Mouse (Mus musculus): ENCODE data around the gene Kcns1. TPM values are rescaled to one million over a fixed set of nuclear protein-coding genes. Genes with fewer than 3 reads are reported as not detected.
"Not testable (repeated sequence)": the region's sequence is repeated elsewhere in the genome, so short reads cannot be mapped to it uniquely, and the experiment has no call there.

Kcns1 gene
- total RNA-seq (2014; rRNA removed; ENCODE audit: low replicate concordance) (0.23 TPM in 1 of 2 replicates, not detected in the other), polyA plus RNA-seq (2015; fragmentation: Nextera tagmentation; extraction: Ambion mirVana) (0.04 and 0.05 TPM in 2 replicates)

DNA sequence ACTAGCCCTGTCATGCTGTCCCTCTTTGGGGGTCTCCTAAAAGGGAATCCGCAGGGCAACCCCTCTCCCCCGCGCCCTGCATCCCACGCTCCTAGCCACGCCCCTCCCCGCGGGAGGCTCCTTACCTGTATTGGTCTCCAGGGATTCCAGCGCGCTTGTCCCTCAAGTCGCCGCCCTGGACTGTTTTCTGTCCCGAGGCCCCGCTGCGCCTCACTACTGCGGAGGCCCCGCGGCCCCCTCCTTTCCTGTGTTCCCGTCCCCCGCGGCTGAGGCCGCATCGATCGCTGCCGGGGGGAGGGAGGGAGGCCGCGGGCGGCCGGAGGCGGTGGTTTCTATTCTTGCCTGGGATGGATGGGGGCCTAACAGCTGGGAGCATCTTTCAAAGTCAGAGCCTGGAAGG, at the start of gene Kcns1:
Gene Kcns1 (minus strand): TSS at position 212 of the 400 bp plus-strand sequence.
- ATAC-seq (ENCODE audit: insufficient read depth, low read depth) (no peak), DNase-seq (ENCODE audit: low spot score) (no peak)
- under 1% methylated on average over 29 of the region's 29 CpGs for WGBS
- peaks cover 61% of the 10 kb centered on the region for H3K27me3 ChIP-seq (ENCODE audit: control insufficient read depth, insufficient read depth, low read length)
- no peak within 1 kb of the TSS for H3K27ac ChIP-seq (ENCODE audit: low read depth)
- no peaks in the 10 kb centered on the region for H3K9me3 ChIP-seq (replicated peaks; ENCODE audit: control insufficient read depth, low read length)
- H3K9ac ChIP-seq (replicated peaks; ENCODE audit: low read depth, low read length) = no peak within 1 kb of the TSS
- peak within 1 kb of the TSS; percentile 20 for H3K4me3 ChIP-seq (ENCODE audit: low read depth, low read length)
- TF ChIP-seq EP300 (IDR thresholded peaks at IDR 0.05; ENCODE audit: low read depth) (no peak), CTCF (IDR thresholded peaks at IDR 0.05; ENCODE audit: low read depth) (no peak)
- no peaks in the 10 kb centered on the region for H3K36me3 ChIP-seq (replicated peaks; ENCODE audit: control insufficient read depth, insufficient read depth, low read length)
- peak within 1 kb of the TSS; percentile 47 for H3K4me2 ChIP-seq (ENCODE audit: low read depth, low read length)
- peaks cover 7% of the 10 kb centered on the region for H3K4me1 ChIP-seq (ENCODE audit: control insufficient read depth, insufficient read depth)

- WGBS = 76% methylated on average over 9 of the region's 9 CpGs
- no peak for ATAC-seq (ENCODE audit: insufficient read depth, low read depth)
- TF ChIP-seq CTCF (IDR thresholded peaks at IDR 0.05; ENCODE audit: low read depth) (no peak), EP300 (IDR thresholded peaks at IDR 0.05; ENCODE audit: low read depth) (no peak)
Observed at GRCm38 (mm10) chr2:164219295-164219694, 48.4 kb upstream of the Kcns1 start.

DNA sequence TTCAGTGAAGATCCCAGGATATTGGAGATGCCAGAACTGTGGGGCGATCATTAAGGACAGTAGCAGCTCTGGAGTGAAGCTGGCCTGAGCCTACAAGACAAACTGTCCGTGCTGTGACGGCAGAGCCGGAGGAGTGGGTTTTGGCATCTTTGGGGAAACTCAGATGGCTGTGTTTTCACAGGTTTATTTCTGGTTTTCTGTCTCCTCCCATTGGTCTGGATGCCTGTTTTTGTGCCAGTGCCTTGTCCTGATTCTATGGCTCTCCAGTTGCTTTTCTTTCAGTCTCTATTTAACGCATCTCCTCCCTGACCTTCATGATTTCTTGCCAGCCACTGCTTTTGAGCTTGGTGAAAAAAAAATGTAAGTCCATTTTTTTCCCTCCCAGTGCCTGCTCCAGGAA, 41.8 kb upstream of the Kcns1 start:
- no peak for DNase-seq (ENCODE audit: low spot score)
- 73% methylated on average over 5 of the region's 5 CpGs for WGBS
- no peak for TF ChIP-seq EP300 (IDR thresholded peaks at IDR 0.05; ENCODE audit: low read depth)
- TF ChIP-seq CTCF (IDR thresholded peaks at IDR 0.05; ENCODE audit: low read depth) = no peak

More at GRCm38 (mm10) chr2:164219295-164219694, 48.4 kb upstream of the Kcns1 start:
- H3K4me3 ChIP-seq (ENCODE audit: low read depth, low read length) = no peak overlapping the region
- no peaks in the 10 kb centered on the region for H3K9me3 ChIP-seq (replicated peaks; ENCODE audit: control insufficient read depth, low read length)
- H3K4me1 ChIP-seq (ENCODE audit: control insufficient read depth, insufficient read depth) = no peaks in the 10 kb centered on the region
- no peak overlapping the region for H3K27ac ChIP-seq (ENCODE audit: low read depth)
- no peak overlapping the region for H3K9ac ChIP-seq (replicated peaks; ENCODE audit: low read depth, low read length)
- DNase-seq (ENCODE audit: low spot score) = no peak
- no peak overlapping the region for H3K4me2 ChIP-seq (ENCODE audit: low read depth, low read length)
- H3K27me3 ChIP-seq (ENCODE audit: control insufficient read depth, insufficient read depth, low read length) = no peaks in the 10 kb centered on the region
- H3K36me3 ChIP-seq (replicated peaks; ENCODE audit: control insufficient read depth, insufficient read depth, low read length) = no peaks in the 10 kb centered on the region

GRCm38 (mm10) chr2:164210892-164211291, 40.0 kb upstream of the Kcns1 start:
- ATAC-seq (ENCODE audit: insufficient read depth, low read depth) (no peak), DNase-seq (ENCODE audit: low spot score) (no peak)
- 81% methylated on average over 4 of the region's 4 CpGs for WGBS
- Histone ChIP-seq H3K4me3 (ENCODE audit: low read depth, low read length) (no peak overlapping the region), H3K27ac (ENCODE audit: low read depth) (no peak overlapping the region), H3K36me3 (replicated peaks; ENCODE audit: control insufficient read depth, insufficient read depth, low read length) (no peaks in the 10 kb centered on the region), H3K4me2 (ENCODE audit: low read depth, low read length) (no peak overlapping the region), H3K27me3 (ENCODE audit: control insufficient read depth, insufficient read depth, low read length) (no peaks in the 10 kb centered on the region), H3K9me3 (replicated peaks; ENCODE audit: control insufficient read depth, low read length) (no peaks in the 10 kb centered on the region), H3K4me1 (ENCODE audit: control insufficient read depth, insufficient read depth) (no peaks in the 10 kb centered on the region), H3K9ac (replicated peaks; ENCODE audit: low read depth, low read length) (no peak overlapping the region)
- no peak for TF ChIP-seq CTCF (IDR thresholded peaks at IDR 0.05; ENCODE audit: low read depth)
- no peak for TF ChIP-seq EP300 (IDR thresholded peaks at IDR 0.05; ENCODE audit: low read depth)

More for the DNA sequence above, 41.8 kb upstream of the Kcns1 start:
- Histone ChIP-seq H3K9ac (replicated peaks; ENCODE audit: low read depth, low read length) (no peak overlapping the region), H3K4me2 (ENCODE audit: low read depth, low read length) (no peak overlapping the region), H3K4me1 (ENCODE audit: control insufficient read depth, insufficient read depth) (no peaks in the 10 kb centered on the region), H3K27ac (ENCODE audit: low read depth) (no peak overlapping the region), H3K36me3 (replicated peaks; ENCODE audit: control insufficient read depth, insufficient read depth, low read length) (no peaks in the 10 kb centered on the region), H3K4me3 (ENCODE audit: low read depth, low read length) (no peak overlapping the region), H3K27me3 (ENCODE audit: control insufficient read depth, insufficient read depth, low read length) (no peaks in the 10 kb centered on the region), H3K9me3 (replicated peaks; ENCODE audit: control insufficient read depth, low read length) (no peaks in the 10 kb centered on the region)
- no peak for ATAC-seq (ENCODE audit: insufficient read depth, low read depth)

- H3K36me3 ChIP-seq (replicated peaks; ENCODE audit: control insufficient read depth, insufficient read depth, low read length) = no peaks in the 10 kb centered on the region
- H3K9me3 ChIP-seq (replicated peaks; ENCODE audit: control insufficient read depth, low read length) = no peaks in the 10 kb centered on the region
- no peaks in the 10 kb centered on the region for H3K27me3 ChIP-seq (ENCODE audit: control insufficient read depth, insufficient read depth, low read length)
- no peaks in the 10 kb centered on the region for H3K4me1 ChIP-seq (ENCODE audit: control insufficient read depth, insufficient read depth)
- H3K4me3 ChIP-seq (ENCODE audit: low read depth, low read length) = no peak overlapping the region
- no peak overlapping the region for H3K27ac ChIP-seq (ENCODE audit: low read depth)
- ATAC-seq (ENCODE audit: insufficient read depth, low read depth) = no peak
- no peak overlapping the region for H3K4me2 ChIP-seq (ENCODE audit: low read depth, low read length)
- WGBS = 57% methylated on average over 4 of the region's 4 CpGs
- no peak overlapping the region for H3K9ac ChIP-seq (replicated peaks; ENCODE audit: low read depth, low read length)
- TF ChIP-seq EP300 (IDR thresholded peaks at IDR 0.05; ENCODE audit: low read depth) = no peak
- no peak for TF ChIP-seq CTCF (IDR thresholded peaks at IDR 0.05; ENCODE audit: low read depth)
- no peak for DNase-seq (ENCODE audit: low spot score)
Observed at GRCm38 (mm10) chr2:164206676-164207075, 35.8 kb upstream of the Kcns1 start.

DNA sequence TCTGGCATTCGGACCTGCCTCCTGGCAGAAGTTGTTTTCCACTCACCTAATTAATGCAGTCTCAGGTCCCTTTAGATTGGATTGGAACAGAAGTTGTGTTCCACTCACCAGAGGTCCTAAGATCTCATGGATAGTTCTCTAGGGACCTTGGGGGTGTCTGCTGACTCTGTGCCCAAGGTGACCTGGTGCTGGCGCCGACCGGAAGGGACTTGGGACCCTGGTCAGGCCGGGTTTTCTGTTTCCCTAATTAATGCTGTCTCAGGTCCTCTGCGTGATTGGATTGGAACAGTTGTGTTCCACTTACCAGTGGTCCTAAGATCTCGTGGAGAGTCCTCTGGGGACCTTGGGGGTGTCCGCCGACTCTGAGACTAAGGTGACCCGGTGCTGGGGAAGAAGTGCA, 35.1 kb upstream of the Kcns1 start:
- WGBS = 82% methylated on average over 10 of the region's 10 CpGs
- DNase-seq (ENCODE audit: low spot score); H3K9me3 ChIP-seq (replicated peaks; ENCODE audit: control insufficient read depth, low read length); H3K4me2 ChIP-seq (ENCODE audit: low read depth, low read length); H3K4me3 ChIP-seq (ENCODE audit: low read depth, low read length); H3K36me3 ChIP-seq (replicated peaks; ENCODE audit: control insufficient read depth, insufficient read depth, low read length); H3K9ac ChIP-seq (replicated peaks; ENCODE audit: low read depth, low read length); ATAC-seq (ENCODE audit: insufficient read depth, low read depth); H3K27ac ChIP-seq (ENCODE audit: low read depth); H3K4me1 ChIP-seq (ENCODE audit: control insufficient read depth, insufficient read depth); H3K27me3 ChIP-seq (ENCODE audit: control insufficient read depth, insufficient read depth, low read length): not testable (repeated sequence)

Data from heart, postnatal 0 days (tissue).